Mouse (Mus musculus): ENCODE results near the gene Acsl5.

- TF ChIP-seq CTCF (IDR thresholded peaks at IDR 0.05; ENCODE audit: control insufficient read depth, insufficient read depth, insufficient read length) (no peak), MYOG (IDR thresholded peaks at IDR 0.05; ENCODE audit: control insufficient read depth, extremely low read depth, insufficient read length) (no peak), USF1 (IDR thresholded peaks at IDR 0.05; ENCODE audit: low read depth) (no peak)
Measured at GRCm38 (mm10) chr19:55250451-55250850, 1.3 kb upstream of the Acsl5 start.
